Mouse (Mus musculus) kidney, adult 18-20 months (tissue): Measurements from ENCODE around the gene Erf.
A peak's percentile ranks its signal among the peaks of the same experiment; 100 is the strongest.

Experiments used
- DNase-seq: peaks from one replicate; pipeline ENCODE4 v3.0.0; 2021

Gene Erf

GRCm38 (mm10) chr7:25279861-25280791, 29.6 kb upstream of the Erf start:
- no peak for DNase-seq

DNA sequence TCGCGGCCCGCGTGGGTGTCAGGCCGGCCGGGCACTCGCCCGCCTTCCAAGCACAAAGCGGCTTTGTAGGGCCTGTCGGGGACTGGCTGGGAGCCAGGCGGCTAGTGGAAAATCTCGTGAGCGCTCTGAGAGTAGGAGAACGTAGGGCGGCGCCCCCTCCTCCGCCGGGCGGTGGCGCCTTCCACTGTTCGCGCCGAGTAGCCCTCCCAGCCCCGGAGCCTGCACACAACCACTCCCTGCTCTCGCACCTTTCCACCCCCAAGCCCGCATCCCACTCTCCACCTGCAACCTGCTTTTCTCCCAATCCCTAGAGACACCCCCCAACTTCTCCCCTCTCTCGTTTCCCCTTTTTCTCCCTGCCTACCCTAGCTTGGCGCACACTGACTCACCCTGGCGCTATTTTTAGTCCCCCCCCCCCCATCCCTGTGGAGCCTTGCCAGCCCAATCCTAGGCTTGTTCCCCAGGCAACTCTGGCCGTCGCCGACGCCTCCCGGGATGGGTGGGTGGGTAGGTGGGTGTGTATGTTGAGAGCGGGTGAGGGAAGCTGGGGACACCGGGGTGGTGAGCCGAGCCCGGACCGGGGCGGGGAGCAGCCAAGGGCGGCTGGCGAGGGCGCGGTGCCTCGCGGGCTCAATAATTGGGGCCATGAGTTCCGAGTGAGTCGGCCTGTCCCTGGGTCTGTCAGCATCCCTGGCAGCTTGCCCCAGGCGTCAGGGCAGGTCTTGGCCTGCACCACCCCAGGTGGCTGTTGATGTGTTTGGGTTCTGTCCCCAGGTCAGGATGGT, 28.7 kb upstream of the Erf start:
- DNase-seq = peak; percentile 91

GRCm38 (mm10) chr7:25278341-25279075, 27.9 kb upstream of the Erf start:
- DNase-seq = peak; percentile 84

DNA sequence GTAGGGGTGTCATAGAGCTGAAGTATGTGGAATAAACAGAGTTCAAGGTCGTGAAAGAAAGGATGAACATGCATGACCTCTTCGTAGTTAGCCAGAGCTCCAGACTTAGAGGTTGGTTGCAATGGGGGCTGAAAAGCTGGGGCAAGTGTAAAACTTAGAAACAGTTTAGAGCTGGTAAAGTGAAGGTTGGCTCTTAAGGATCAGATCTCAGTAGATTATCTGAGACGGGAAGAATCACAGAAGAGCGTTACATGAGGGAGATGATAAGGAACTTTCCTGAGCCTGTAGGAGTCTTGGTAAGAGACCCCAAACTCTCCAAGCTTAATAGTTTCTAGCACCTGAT, 27.4 kb upstream of the Erf start:
- no peak for DNase-seq

- no peak for DNase-seq
Measured at GRCm38 (mm10) chr7:25277405-25277804, 26.8 kb upstream of the Erf start.

- no peak for DNase-seq
Measured at GRCm38 (mm10) chr7:25275555-25276298, 25.2 kb upstream of the Erf start.

DNA sequence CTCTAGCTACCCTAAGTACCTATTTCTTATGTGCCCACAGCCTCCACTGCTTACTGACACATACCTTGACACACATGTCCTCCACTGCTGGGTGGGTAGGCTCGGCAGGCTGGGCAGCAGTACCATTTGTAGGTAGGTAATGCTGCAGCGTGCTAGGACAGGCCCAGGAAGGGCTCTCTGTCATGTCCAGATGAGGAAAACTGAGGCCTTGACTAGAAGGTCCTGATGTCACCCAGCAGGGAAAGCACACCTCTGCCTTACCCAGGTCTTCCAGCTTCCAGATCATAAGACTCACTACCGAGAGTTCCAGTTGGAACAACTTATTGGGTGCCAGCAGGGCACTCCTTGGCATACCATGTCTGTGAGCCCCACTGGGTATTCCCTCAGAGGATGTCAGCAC, 24.4 kb upstream of the Erf start:
- DNase-seq = no peak

DNA sequence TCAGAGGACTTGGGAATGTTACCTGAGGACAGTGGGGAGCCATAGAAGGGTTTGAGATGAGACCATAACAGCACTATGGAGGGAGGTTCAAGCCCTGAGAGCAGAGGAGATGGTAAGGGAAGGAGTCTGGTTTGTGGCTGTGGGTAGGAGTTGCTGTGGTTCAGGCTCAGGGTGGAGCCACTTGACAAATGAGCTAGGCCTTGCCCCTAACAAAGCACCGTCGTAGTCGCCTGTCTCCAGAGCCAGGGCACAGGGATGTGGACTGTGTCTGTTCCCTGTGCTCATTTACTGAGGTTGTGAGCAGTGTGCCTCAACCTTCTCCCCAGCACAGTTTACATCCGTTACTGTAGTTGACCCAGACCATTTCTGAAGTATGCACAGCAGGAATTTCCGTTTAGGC, 24.0 kb upstream of the Erf start:
- DNase-seq = no peak

DNA sequence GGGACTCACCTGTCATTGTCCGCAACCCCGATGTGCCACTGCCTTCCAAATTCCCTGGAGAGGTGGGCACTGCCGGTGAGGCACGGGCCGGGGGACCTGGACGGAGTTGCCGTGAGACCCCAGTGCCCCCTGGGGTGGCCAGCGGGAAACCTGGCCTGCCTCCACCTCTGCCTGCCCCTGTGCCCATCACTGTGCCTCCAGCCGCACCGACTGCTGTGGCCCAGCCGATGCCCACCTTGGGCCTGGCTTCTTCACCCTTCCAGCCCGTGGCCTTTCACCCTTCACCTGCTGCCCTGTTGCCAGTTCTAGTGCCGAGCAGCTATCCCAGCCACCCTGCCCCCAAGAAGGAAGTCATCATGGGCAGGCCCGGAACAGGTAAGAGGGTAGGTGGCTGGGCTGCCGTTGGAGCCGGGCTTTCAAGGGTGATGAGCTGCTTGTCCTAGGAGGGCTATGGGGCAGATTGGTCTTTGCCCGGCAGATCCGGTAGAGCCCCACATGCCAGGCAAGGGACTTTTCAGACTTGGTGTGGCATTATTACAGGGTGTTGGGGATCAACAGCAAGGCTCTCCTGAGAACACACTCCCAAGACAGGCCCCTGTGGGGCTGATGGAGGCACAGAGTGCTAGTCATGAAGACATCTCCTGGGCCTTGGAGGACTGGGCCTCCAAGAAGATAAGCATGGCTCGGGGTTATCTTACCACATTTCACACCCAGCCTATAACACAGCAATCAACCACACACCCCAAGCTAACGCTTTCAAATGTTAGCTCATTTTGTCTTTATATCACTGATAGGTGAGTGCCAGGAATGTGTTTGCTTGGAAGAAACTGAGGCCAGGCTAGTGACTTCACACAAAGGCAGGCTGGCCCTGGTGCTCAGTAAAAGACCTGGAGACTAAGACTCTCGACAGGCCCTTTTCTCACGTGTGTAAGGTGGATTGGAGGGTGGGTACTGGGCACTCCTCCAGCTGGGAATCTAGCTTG, 23.0 kb upstream of the Erf start:
- DNase-seq = no peak

- no peak for DNase-seq
Measured at GRCm38 (mm10) chr7:25272445-25273258, 22.1 kb upstream of the Erf start.

- no peak for DNase-seq
Measured at GRCm38 (mm10) chr7:25271651-25272444, 21.3 kb upstream of the Erf start.

- DNase-seq = no peak
Measured at GRCm38 (mm10) chr7:25270652-25271633, 20.4 kb upstream of the Erf start.

DNA sequence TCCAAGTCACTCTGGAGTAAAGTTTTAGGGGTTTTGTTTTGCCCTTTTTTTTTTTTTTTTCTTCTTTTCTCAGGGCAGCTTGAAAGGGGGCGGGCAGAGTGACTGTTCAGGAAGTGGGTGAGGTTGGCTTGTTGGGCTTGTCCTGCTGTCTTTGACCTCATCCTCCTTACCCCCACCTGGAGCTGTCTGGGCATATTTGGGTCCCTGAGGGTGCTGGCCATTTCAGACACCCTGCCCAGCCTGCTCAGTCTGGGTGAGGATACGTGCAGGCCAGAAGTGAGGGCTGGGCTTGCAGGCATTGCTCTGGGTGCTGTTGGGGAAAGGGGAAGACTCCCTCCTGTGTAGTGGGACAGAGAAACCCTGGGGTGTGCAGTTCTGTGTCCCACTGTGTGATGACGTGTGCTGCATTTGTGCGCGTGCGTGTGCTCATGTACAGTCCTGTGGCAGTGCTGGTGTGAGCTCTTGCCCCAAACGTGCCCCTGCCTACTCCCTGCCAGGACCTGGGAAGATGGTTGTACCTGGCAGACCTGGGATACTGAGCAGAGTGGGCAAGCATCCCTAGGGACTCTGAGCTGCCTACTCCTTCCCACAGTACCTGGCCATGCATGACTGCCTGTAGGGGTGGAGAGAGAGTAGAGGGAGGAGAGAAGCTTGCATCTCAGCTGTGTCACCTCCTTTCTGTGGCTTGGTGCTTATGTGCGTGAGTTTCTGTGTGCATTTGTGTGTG, 19.1 kb upstream of the Erf start:
- DNase-seq = no peak

- no peak for DNase-seq
Measured at GRCm38 (mm10) chr7:25269029-25269428, 18.5 kb upstream of the Erf start.

GRCm38 (mm10) chr7:25268588-25268987, 18.0 kb upstream of the Erf start:
- DNase-seq = no peak

GRCm38 (mm10) chr7:25267751-25268463, 17.3 kb upstream of the Erf start:
- DNase-seq = peak; percentile 98

DNA sequence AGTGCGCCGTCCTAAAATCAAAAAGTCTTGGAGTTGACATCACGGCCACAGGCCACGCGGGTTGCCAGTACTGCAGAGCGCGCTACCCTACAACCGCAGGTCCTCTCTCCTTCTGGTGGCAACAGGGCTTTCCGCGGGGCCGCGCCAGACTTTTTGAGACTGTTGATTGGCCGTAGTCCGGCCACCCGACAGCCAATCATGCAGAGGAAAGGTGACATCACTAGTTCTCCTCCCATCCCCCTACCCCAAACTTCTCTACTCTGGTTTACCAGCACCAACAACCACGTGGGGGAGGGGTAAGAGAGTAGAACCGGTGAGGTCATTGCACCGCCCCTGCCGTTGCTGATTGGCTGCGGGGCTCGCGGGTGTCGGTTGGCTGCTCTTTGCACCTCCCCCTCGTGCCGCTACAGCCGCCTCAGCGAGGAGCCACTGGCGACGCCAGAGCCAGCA, 16.8 kb upstream of the Erf start, which contains the start of gene Cic:
Gene Cic, plus strand, starts transcription at position 404 of the 450 bp plus-strand sequence.
- peak; percentile 100 for DNase-seq
